Mouse (Mus musculus) heart, embryonic 10.5 days (tissue): ENCODE data around the gene Kidins220. TPM values are rescaled to one million over a fixed set of nuclear protein-coding genes. Genes with fewer than 3 reads are reported as not detected.

Experiments used
- DNase-seq: peaks from one replicate; pipeline ENCODE4 v3.0.0-alpha.2; 2017; ENCODE audit warnings: low spot score
- H3K27ac ChIP-seq: fragments of 300-500 bp; sonication (generic); 2 replicates; pipeline ENCODE4 v1.5.1; 2016; ENCODE audit warnings: mild to moderate bottlenecking
- H3K27me3 ChIP-seq: fragments of 300-500 bp; sonication (generic); 2 replicates; pipeline ENCODE4 v1.6.1; 2016; ENCODE audit warnings: mild to moderate bottlenecking; ENCODE audit not compliant: poor library complexity, insufficient read depth, severe bottlenecking
- H3K36me3 ChIP-seq: fragments of 300-500 bp; sonication (generic); 2 replicates; pipeline ENCODE4 v1.6.1; 2016; ENCODE audit warnings: mild to moderate bottlenecking, moderate library complexity
- H3K4me1 ChIP-seq: fragments of 300-500 bp; sonication (generic); 2 replicates; pipeline ENCODE4 v1.6.1; 2016; ENCODE audit warnings: mild to moderate bottlenecking
- H3K4me3 ChIP-seq: fragments of 300-500 bp; sonication (generic); 2 replicates; pipeline ENCODE4 v1.5.1; 2016; ENCODE audit warnings: mild to moderate bottlenecking, moderate library complexity
- H3K9me3 ChIP-seq: fragments of 300-500 bp; sonication (generic); 2 replicates; pipeline ENCODE4 v1.6.1; 2016; ENCODE audit warnings: mild to moderate bottlenecking, moderate library complexity
- WGBS: fragments of 180-500 bp; shearing (Covaris S2); methylation state at CpG from one replicate; pipeline ENCODE4 v1.1.7; 2016; 5-methylcytosine and 5-hydroxymethylcytosine counted together
- polyA plus RNA-seq: library from polyadenylated mRNA; unstranded; fragments of >200 nt; fragmentation: Nextera tagmentation; extraction: Ambion mirVana; gene quantifications from 2 replicates; pipeline ENCODE4 v1.2.1, GENCODE M21; 2016

The Kidins220 gene
- polyA plus RNA-seq, 1 experiment from 2014 or later, result 31.7 TPM

- WGBS, result 94% methylated on average over 4 of the region's 4 CpGs
- Histone ChIP-seq H3K9me3 (no peaks in the 10 kb centered on the region), H3K4me1 (peaks cover 19% of the 10 kb centered on the region), H3K36me3 (peaks cover 34% of the 10 kb centered on the region), H3K4me3 (no peak overlapping the region), H3K27me3 (no peaks in the 10 kb centered on the region), H3K27ac (no peak overlapping the region)
- DNase-seq, result no peak
Measured at GRCm38 (mm10) chr12:24943427-24943826, 31.3 kb upstream of the Kidins220 start.

- Histone ChIP-seq H3K4me1 (peaks cover 14% of the 10 kb centered on the region), H3K27me3 (no peaks in the 10 kb centered on the region), H3K36me3 (peaks cover 34% of the 10 kb centered on the region), H3K4me3 (no peak overlapping the region), H3K9me3 (no peaks in the 10 kb centered on the region), H3K27ac (peak overlapping the region; percentile 56; the same call in 1 of the 2 replicates)
- 71% methylated on average over 7 of the region's 7 CpGs for WGBS
- DNase-seq, result no peak
Measured at GRCm38 (mm10) chr12:24944597-24944996, 30.1 kb upstream of the Kidins220 start.

GRCm38 (mm10) chr12:24947065-24947464, 27.7 kb upstream of the Kidins220 start:
- peaks cover 42% of the 10 kb centered on the region for H3K36me3 ChIP-seq
- peaks cover 8% of the 10 kb centered on the region for H3K4me1 ChIP-seq
- no peaks in the 10 kb centered on the region for H3K9me3 ChIP-seq
- no peak overlapping the region for H3K27ac ChIP-seq
- DNase-seq, result peak; percentile 54
- H3K4me3 ChIP-seq, result no peak overlapping the region
- 88% methylated on average over 14 of the region's 14 CpGs for WGBS
- H3K27me3 ChIP-seq, result no peaks in the 10 kb centered on the region

- H3K4me1 ChIP-seq, result peaks cover 3% of the 10 kb centered on the region; the same call in 1 of the 2 replicates
- H3K9me3 ChIP-seq, result no peaks in the 10 kb centered on the region
- H3K4me3 ChIP-seq, result no peak overlapping the region
- H3K36me3 ChIP-seq, result peaks cover 42% of the 10 kb centered on the region
- 61% methylated on average over 3 of the region's 3 CpGs for whole genome bisulfite sequencing
- DNase-seq, result peak; percentile 78
- H3K27me3 ChIP-seq, result no peaks in the 10 kb centered on the region
- H3K27ac ChIP-seq, result no peak overlapping the region
Measured at GRCm38 (mm10) chr12:24948344-24948743, 26.4 kb upstream of the Kidins220 start.

- Histone ChIP-seq H3K9me3 (no peaks in the 10 kb centered on the region), H3K36me3 (peaks cover 48% of the 10 kb centered on the region), H3K27ac (no peak overlapping the region), H3K4me1 (no peaks in the 10 kb centered on the region), H3K27me3 (no peaks in the 10 kb centered on the region), H3K4me3 (no peak overlapping the region)
- DNase-seq, result peak; percentile 78
- 87% methylated on average over 7 of the region's 7 CpGs for WGBS
Measured at GRCm38 (mm10) chr12:24950376-24951046, 24.2 kb upstream of the Kidins220 start.

- H3K4me1 ChIP-seq, result no peaks in the 10 kb centered on the region
- H3K36me3 ChIP-seq, result peaks cover 44% of the 10 kb centered on the region
- DNase-seq, result no peak
Measured at GRCm38 (mm10) chr12:24952147-24952546, 22.6 kb upstream of the Kidins220 start.

GRCm38 (mm10) chr12:24955137-24955536, 19.6 kb upstream of the Kidins220 start:
- Histone ChIP-seq H3K27ac (no peak overlapping the region), H3K27me3 (no peaks in the 10 kb centered on the region), H3K36me3 (peaks cover 41% of the 10 kb centered on the region), H3K4me3 (no peak overlapping the region), H3K4me1 (0 out of 2 replicates have a peak, but pooled peaks cover 4% of the 10 kb centered on the region), H3K9me3 (no peaks in the 10 kb centered on the region)
- whole genome bisulfite sequencing, result 55% methylated on average over 9 of the region's 9 CpGs
- DNase-seq, result no peak

More at GRCm38 (mm10) chr12:24952147-24952546, 22.6 kb upstream of the Kidins220 start:
- no peak overlapping the region for H3K4me3 ChIP-seq
- H3K27ac ChIP-seq, result no peak overlapping the region
- no peaks in the 10 kb centered on the region for H3K9me3 ChIP-seq
- H3K27me3 ChIP-seq, result no peaks in the 10 kb centered on the region
- 58% methylated on average over 6 of the region's 6 CpGs for whole genome bisulfite sequencing

- Histone ChIP-seq H3K27ac (no peak overlapping the region), H3K9me3 (no peaks in the 10 kb centered on the region), H3K27me3 (no peaks in the 10 kb centered on the region), H3K4me3 (no peak overlapping the region), H3K36me3 (peaks cover 24% of the 10 kb centered on the region), H3K4me1 (peaks cover 10% of the 10 kb centered on the region; the same call in 1 of the 2 replicates)
- DNase-seq, result no peak
- WGBS, result 86% methylated on average over 3 of the region's 3 CpGs
Measured at GRCm38 (mm10) chr12:24958526-24958925, 16.2 kb upstream of the Kidins220 start.

- Histone ChIP-seq H3K27ac (no peak overlapping the region), H3K36me3 (peaks cover 8% of the 10 kb centered on the region; the same call in 1 of the 2 replicates), H3K27me3 (no peaks in the 10 kb centered on the region), H3K4me3 (no peak overlapping the region), H3K4me1 (peaks cover 14% of the 10 kb centered on the region; the same call in 1 of the 2 replicates), H3K9me3 (no peaks in the 10 kb centered on the region)
- WGBS, result 87% methylated on average over 7 of the region's 7 CpGs
- no peak for DNase-seq
Measured at GRCm38 (mm10) chr12:24961821-24962220, 12.9 kb upstream of the Kidins220 start.

GRCm38 (mm10) chr12:24962362-24962967, 12.3 kb upstream of the Kidins220 start:
- Histone ChIP-seq H3K36me3 (peaks cover 8% of the 10 kb centered on the region; the same call in 1 of the 2 replicates), H3K27me3 (no peaks in the 10 kb centered on the region), H3K9me3 (no peaks in the 10 kb centered on the region), H3K4me1 (peaks cover 14% of the 10 kb centered on the region; the same call in 1 of the 2 replicates), H3K27ac (peak overlapping the region; percentile 83; the same call in 1 of the 2 replicates), H3K4me3 (no peak overlapping the region)
- no peak for DNase-seq
- WGBS, result 86% methylated on average over 11 of the region's 11 CpGs

- Histone ChIP-seq H3K27me3 (no peaks in the 10 kb centered on the region), H3K27ac (peak overlapping the region; percentile 83), H3K4me3 (peak overlapping the region; percentile 40), H3K4me1 (peaks cover 13% of the 10 kb centered on the region; the same call in 1 of the 2 replicates), H3K36me3 (peaks cover 8% of the 10 kb centered on the region; the same call in 1 of the 2 replicates), H3K9me3 (no peaks in the 10 kb centered on the region)
- DNase-seq, result no peak
- WGBS, result 40% methylated on average over 13 of the region's 13 CpGs
Measured at GRCm38 (mm10) chr12:24963393-24964022, 11.2 kb upstream of the Kidins220 start.

- no peak overlapping the region for H3K4me3 ChIP-seq
- WGBS, result 84% methylated on average over 6 of the region's 6 CpGs
- H3K4me1 ChIP-seq, result peaks cover 10% of the 10 kb centered on the region; the same call in 1 of the 2 replicates
- no peaks in the 10 kb centered on the region for H3K27me3 ChIP-seq
- H3K36me3 ChIP-seq, result peaks cover 8% of the 10 kb centered on the region; the same call in 1 of the 2 replicates
- DNase-seq, result no peak
- H3K9me3 ChIP-seq, result no peaks in the 10 kb centered on the region
- no peak overlapping the region for H3K27ac ChIP-seq
Measured at GRCm38 (mm10) chr12:24965406-24965805, 9.3 kb upstream of the Kidins220 start.

GRCm38 (mm10) chr12:24966046-24966445, 8.7 kb upstream of the Kidins220 start:
- H3K4me1 ChIP-seq, result peaks cover 10% of the 10 kb centered on the region; the same call in 1 of the 2 replicates
- no peak for DNase-seq
- H3K27me3 ChIP-seq, result no peaks in the 10 kb centered on the region
- 83% methylated on average over 2 of the region's 2 CpGs for WGBS
- peaks cover 3% of the 10 kb centered on the region; the same call in 1 of the 2 replicates for H3K36me3 ChIP-seq
- H3K9me3 ChIP-seq, result no peaks in the 10 kb centered on the region
- H3K27ac ChIP-seq, result no peak overlapping the region
- no peak overlapping the region for H3K4me3 ChIP-seq
